Mouse (Mus musculus): ENCODE measurements around the gene Hps1. TPM values are rescaled to one million over a fixed set of nuclear protein-coding genes. Genes with fewer than 3 reads are reported as not detected.

Hps1 gene
- polyA plus RNA-seq, 1 experiment from 2014 or later: 11.6 TPM

DNA sequence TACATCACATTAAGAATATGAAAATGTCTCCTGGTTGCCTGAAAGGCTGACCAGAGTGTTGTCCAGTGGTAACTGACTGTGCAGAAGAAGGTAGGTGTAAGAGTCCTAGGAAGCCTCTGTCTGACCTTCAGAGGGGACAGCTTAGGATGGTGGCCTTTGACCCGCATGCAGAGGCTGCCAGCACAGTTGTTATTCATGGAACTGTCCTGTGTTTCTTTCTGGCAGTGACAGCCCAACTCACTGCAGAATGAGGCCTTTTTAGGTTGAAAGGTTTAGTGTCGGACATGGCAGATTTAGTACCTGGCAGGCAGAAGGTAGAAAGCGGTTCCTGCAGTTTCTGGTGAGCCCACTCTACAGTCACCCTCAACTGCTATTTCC, 53.8 kb downstream of the Hps1 start:
- Histone ChIP-seq H3K27me3 (ENCODE audit: insufficient read depth, poor library complexity, severe bottlenecking) (0 out of 2 replicates have a peak, but pooled peaks cover 2% of the 10 kb centered on the region), H3K27ac (no peak overlapping the region), H3K4me3 (no peak overlapping the region), H3K9me3 (no peaks in the 10 kb centered on the region), H3K4me1 (peaks cover 17% of the 10 kb centered on the region), H3K36me3 (no peaks in the 10 kb centered on the region)
- no peak for DNase-seq (ENCODE audit: low spot score)
- 76% methylated on average over 3 of the region's 3 CpGs for WGBS

DNA sequence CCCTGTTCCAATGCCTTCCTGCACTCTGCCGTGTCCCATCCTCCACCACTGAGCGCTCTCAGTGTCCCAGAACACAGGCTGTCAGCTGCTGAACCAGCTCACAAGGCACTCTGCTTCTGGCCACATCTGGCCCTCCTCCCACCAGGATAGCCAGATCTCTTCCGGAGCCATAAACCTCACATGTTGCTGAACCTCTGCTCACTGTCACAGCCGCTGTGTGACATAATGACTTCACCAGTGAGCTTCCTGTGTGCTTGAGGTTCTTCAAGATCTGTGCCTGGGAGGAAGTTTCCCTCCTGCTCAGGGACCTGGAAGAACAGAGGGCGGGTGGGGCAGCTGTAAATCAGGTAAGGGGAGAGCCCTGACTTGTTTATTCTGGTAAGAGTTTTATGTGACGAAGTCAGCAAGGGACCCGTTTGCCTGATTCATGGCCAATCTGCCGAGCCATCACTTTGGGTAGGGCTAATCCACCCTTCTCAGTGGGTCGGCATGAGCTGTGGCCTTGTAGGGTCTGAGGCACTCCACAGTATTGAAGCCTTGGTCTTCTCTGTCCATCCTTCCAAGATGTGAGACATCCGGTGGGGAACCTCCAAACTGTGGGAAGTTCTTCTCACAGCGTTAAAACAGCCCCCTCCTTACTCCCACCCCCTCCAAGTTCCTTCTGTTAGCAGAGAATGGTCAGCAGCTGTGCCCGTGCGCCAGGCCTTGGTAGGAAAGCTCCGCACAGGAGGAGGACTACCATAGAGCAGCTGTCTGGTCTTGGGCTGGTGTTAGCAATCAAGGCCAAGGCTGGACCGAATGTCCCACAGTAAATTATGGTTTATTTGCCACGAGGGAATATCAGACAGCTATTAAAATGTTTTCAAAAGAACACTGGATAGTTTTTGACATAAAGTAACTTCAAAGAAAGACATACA, 54.5 kb downstream of the Hps1 start:
- H3K27ac ChIP-seq: 0 out of 2 replicates have a peak overlapping the region, but pooled peaks have one; percentile 1
- no peak for DNase-seq (ENCODE audit: low spot score)
- no peak overlapping the region for H3K4me3 ChIP-seq
- H3K9me3 ChIP-seq: no peaks in the 10 kb centered on the region
- H3K36me3 ChIP-seq: no peaks in the 10 kb centered on the region
- whole genome bisulfite sequencing: 60% methylated on average over 16 of the region's 16 CpGs
- peaks cover 9% of the 10 kb centered on the region; the same call in 1 of the 2 replicates for H3K27me3 ChIP-seq (ENCODE audit: insufficient read depth, poor library complexity, severe bottlenecking)
- peaks cover 17% of the 10 kb centered on the region for H3K4me1 ChIP-seq

DNA sequence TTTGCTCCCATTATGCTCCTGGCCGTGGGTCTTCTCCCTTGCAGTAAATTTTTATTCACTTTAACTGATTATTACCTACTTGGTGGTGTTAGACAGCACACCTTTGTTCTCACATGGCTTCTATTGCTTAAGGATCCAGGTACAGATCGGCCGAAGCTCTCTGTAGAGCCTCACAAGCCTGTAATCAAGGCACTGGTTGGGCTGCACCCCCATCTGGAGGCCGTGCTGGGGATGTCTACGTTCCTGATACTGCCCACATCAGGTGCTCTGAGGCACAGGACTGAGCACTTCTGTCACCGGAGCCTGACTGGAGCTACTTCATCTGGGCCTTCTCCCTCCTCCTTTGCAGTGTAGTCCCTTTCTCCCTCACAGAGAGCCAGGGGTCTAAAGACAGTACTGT, 56.5 kb downstream of the Hps1 start:
- Histone ChIP-seq H3K27ac (no peak overlapping the region), H3K4me3 (no peak overlapping the region), H3K27me3 (ENCODE audit: insufficient read depth, poor library complexity, severe bottlenecking) (peaks cover 16% of the 10 kb centered on the region; the same call in 1 of the 2 replicates), H3K36me3 (no peaks in the 10 kb centered on the region), H3K9me3 (no peaks in the 10 kb centered on the region), H3K4me1 (peaks cover 11% of the 10 kb centered on the region)
- no peak for DNase-seq (ENCODE audit: low spot score)
- WGBS: 64% methylated on average over 6 of the region's 6 CpGs

DNA sequence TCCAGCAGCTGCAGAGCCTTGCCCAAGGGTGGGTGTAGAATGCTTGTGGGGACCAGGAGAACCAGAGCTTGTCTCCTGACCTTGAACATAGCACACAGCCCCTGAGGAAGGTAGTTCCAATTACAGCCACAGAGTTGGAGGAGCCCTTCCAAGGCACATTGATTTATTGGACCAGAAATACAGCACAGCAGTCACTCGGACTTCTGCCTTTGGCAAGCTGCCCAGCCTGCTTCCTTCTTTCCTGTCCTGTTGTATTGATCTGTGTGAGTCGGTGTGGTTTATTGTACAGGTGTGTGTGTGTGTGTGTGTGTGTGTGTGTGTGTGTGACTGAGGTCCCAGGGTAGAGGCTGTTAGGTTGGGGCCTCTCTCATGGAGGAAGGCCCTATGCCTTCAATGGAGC, 57.3 kb downstream of the Hps1 start:
- H3K27me3 ChIP-seq (ENCODE audit: insufficient read depth, poor library complexity, severe bottlenecking): peaks cover 16% of the 10 kb centered on the region; the same call in 1 of the 2 replicates
- peaks cover 11% of the 10 kb centered on the region for H3K4me1 ChIP-seq
- 45% methylated on average over 2 of the region's 2 CpGs for WGBS
- no peak for DNase-seq (ENCODE audit: low spot score)
- H3K4me3 ChIP-seq: no peak overlapping the region
- H3K9me3 ChIP-seq: no peaks in the 10 kb centered on the region
- H3K27ac ChIP-seq: no peak overlapping the region
- H3K36me3 ChIP-seq: no peaks in the 10 kb centered on the region

DNA sequence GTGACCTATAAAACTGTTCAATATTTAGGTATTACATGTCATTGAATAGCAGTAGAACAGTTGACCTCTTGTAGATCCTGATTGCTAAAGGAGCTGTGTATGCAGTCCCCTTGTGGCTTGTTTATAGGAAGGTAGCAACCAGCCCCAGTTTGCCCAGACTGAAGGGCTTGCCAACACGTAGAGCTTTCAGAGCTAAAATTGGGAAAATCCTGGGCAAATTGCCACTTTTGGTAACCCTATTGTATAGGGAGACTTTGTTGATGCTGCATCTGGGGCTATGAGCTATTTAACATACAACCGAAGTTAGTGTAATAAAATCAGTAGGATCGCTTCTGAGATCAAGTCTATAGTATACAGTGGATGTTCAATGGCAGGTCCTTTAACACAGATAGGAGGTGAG, 61.7 kb downstream of the Hps1 start:
- 82% methylated on average over 3 of the region's 3 CpGs for WGBS
- H3K4me3 ChIP-seq: no peak overlapping the region
- H3K4me1 ChIP-seq: no peaks in the 10 kb centered on the region

DNA sequence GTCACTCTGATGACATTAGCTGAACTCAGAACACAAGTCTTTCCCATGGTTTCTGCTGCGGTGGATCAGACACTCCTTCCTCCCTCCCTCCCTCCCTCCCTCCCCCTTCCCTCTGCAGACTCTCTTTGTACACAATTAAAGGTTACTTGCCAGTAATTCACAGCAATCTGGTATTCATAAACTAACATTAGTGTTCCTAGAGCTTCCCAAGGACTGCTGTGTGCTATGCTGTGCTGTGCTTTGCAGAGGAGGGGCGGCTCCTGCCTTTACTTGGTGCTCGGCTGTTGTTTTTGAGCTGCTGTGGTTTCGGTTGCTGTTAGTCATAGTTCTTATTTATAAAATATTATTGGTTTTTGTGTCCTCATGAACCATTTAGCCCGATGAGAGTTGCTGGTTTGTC, 62.1 kb downstream of the Hps1 start:
- peaks cover 21% of the 10 kb centered on the region for H3K27me3 ChIP-seq (ENCODE audit: insufficient read depth, poor library complexity, severe bottlenecking)
- H3K4me3 ChIP-seq: no peak overlapping the region
- H3K27ac ChIP-seq: no peak overlapping the region
- no peaks in the 10 kb centered on the region for H3K9me3 ChIP-seq
- DNase-seq (ENCODE audit: low spot score): no peak
- 69% methylated on average over 5 of the region's 5 CpGs for WGBS
- no peaks in the 10 kb centered on the region for H3K36me3 ChIP-seq
- no peaks in the 10 kb centered on the region for H3K4me1 ChIP-seq

More for the DNA sequence above, 61.7 kb downstream of the Hps1 start:
- Histone ChIP-seq H3K36me3 (no peaks in the 10 kb centered on the region), H3K27me3 (ENCODE audit: insufficient read depth, poor library complexity, severe bottlenecking) (peaks cover 21% of the 10 kb centered on the region), H3K9me3 (no peaks in the 10 kb centered on the region), H3K27ac (no peak overlapping the region)
- no peak for DNase-seq (ENCODE audit: low spot score)

DNA sequence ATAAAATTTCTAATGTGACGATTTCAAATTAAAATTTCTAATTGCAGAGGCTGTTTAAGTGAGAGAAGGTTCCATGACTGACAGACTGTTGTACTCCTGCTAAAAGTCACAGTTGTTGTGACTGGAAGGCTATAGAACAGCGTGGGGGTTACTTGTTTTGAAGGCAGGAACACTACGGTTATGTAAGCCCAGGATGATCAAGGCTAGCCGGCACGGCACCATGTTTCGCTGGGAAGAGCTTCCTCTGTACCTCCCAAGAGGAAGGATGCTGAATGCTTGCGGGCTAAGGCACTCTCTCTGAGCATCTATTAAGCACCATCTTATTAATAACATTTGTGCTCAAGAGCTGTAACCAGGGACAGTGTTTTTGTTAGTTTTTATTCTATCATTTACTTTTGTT, 63.3 kb downstream of the Hps1 start:
- WGBS: 70% methylated on average over 7 of the region's 7 CpGs
- Histone ChIP-seq H3K9me3 (no peaks in the 10 kb centered on the region), H3K4me1 (peaks cover 6% of the 10 kb centered on the region; the same call in 1 of the 2 replicates), H3K27me3 (ENCODE audit: insufficient read depth, poor library complexity, severe bottlenecking) (peaks cover 21% of the 10 kb centered on the region), H3K36me3 (no peaks in the 10 kb centered on the region), H3K4me3 (no peak overlapping the region), H3K27ac (no peak overlapping the region)
- no peak for DNase-seq (ENCODE audit: low spot score)

DNA sequence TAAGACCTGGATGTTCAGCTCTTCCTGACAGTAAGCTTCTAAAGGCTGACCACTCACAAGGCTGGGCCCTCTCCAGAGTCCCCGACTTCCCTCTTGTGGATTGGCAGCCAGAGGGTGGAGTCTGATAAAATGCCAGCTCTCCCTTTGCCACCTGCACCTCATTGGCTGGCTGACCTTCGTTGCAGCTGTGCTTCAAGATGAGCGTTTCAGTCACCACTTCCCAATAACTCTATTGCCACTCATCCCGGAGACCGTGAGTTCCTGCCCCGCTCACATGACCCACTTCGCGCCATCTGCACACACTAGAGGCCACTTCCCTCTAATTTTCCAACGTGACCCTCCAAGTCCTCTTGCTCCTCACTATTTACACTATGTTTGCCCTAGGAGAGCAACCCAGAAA, 66.0 kb downstream of the Hps1 start:
- H3K27ac ChIP-seq: no peak overlapping the region
- H3K27me3 ChIP-seq (ENCODE audit: insufficient read depth, poor library complexity, severe bottlenecking): peaks cover 5% of the 10 kb centered on the region; the same call in 1 of the 2 replicates
- H3K4me1 ChIP-seq: peaks cover 8% of the 10 kb centered on the region; the same call in 1 of the 2 replicates
- no peaks in the 10 kb centered on the region for H3K9me3 ChIP-seq
- H3K4me3 ChIP-seq: no peak overlapping the region
- DNase-seq (ENCODE audit: low spot score): no peak
- WGBS: 81% methylated on average over 9 of the region's 9 CpGs
- H3K36me3 ChIP-seq: no peaks in the 10 kb centered on the region

Other genes with a start within 250 kb of the Hps1 start
- gene Loxl4, start 167.2 kb downstream of the Hps1 start, polyA plus RNA-seq (2016; fragmentation: Nextera tagmentation; extraction: Ambion mirVana): 0.04 and 0.10 TPM in 2 replicates
- 1.5 and 2.8 TPM in 2 replicates for gene Pyroxd2, start 27.2 kb downstream of the Hps1 start, polyA plus RNA-seq (2016; fragmentation: Nextera tagmentation; extraction: Ambion mirVana)

All from heart, embryonic 10.5 days (tissue).